Mouse (Mus musculus) megakaryocyte, adult 5-6 weeks (primary cell): ENCODE measurements around the gene Dok3. TPM values are rescaled to one million over a fixed set of nuclear protein-coding genes. Genes with fewer than 3 reads are reported as not detected.
"Not testable (repeated sequence)": the region's sequence is repeated elsewhere in the genome, so short reads cannot be mapped to it uniquely, and the experiment has no call there.

Source experiments
- ATAC-seq: 2 replicates; pipeline ENCODE4 v1.8.0; 2016; ENCODE audit warnings: mild to moderate bottlenecking, inconsistent platforms; ENCODE audit not compliant: poor library complexity, severe bottlenecking
- total RNA-seq, 2 experiments: library from RNA; stranded (forward) in 1 of 2; stranded (reverse) in 1 of 2; fragments of 153-499, 151-499 nt in 1 of 2; fragments of 221-1000, 200-1000 nt in 1 of 2; gene quantifications; 2 replicates each; pipeline versions ENCODE4 v1.2.3 to v1.2.4; 2015 to 2017

Dok3 gene
- total RNA-seq (2015) (73.6 and 80.6 TPM in 2 replicates), total RNA-seq (2017) (81.2 and 88.6 TPM in 2 replicates)

- ATAC-seq: peak; percentile 56
Observed at GRCm38 (mm10) chr13:55529198-55529915, at the start of gene Dok3. TSS of gene Dok3 (minus strand) at chr13:55529296.

GRCm38 (mm10) chr13:55578086-55578485, 49.0 kb upstream of the Dok3 start:
- no peak for ATAC-seq

- not testable (repeated sequence) for ATAC-seq
Observed at GRCm38 (mm10) chr13:55576872-55577271, 47.8 kb upstream of the Dok3 start.

GRCm38 (mm10) chr13:55575932-55576331, 46.8 kb upstream of the Dok3 start:
- ATAC-seq: no peak

GRCm38 (mm10) chr13:55574321-55574720, 45.2 kb upstream of the Dok3 start:
- ATAC-seq: no peak

- no peak for ATAC-seq
Observed at GRCm38 (mm10) chr13:55573432-55573831, 44.3 kb upstream of the Dok3 start, which contains the start of gene Tmed9. TSS of gene Tmed9 (plus strand) at chr13:55573732.

GRCm38 (mm10) chr13:55571977-55572376, 42.9 kb upstream of the Dok3 start:
- no peak for ATAC-seq

- peak; percentile 99 for ATAC-seq
Observed at GRCm38 (mm10) chr13:55571027-55571751, 42.1 kb upstream of the Dok3 start, which contains the start of gene Fam193b. TSS of gene Fam193b (minus strand) at chr13:55571120.

- ATAC-seq: peak; percentile 6; the same call in 1 of the 2 replicates
Observed at GRCm38 (mm10) chr13:55570286-55570973, 41.3 kb upstream of the Dok3 start.

- no peak for ATAC-seq
Observed at GRCm38 (mm10) chr13:55569726-55570285, 40.7 kb upstream of the Dok3 start.

GRCm38 (mm10) chr13:55568524-55568923, 39.4 kb upstream of the Dok3 start:
- ATAC-seq: not testable (repeated sequence)

GRCm38 (mm10) chr13:55567949-55568348, 38.9 kb upstream of the Dok3 start:
- no peak for ATAC-seq

GRCm38 (mm10) chr13:55567001-55567400, 37.9 kb upstream of the Dok3 start:
- no peak for ATAC-seq

GRCm38 (mm10) chr13:55563266-55563879, 34.3 kb upstream of the Dok3 start:
- no peak for ATAC-seq

- no peak for ATAC-seq
Observed at GRCm38 (mm10) chr13:55557499-55557898, 28.4 kb upstream of the Dok3 start.

- ATAC-seq: no peak
Observed at GRCm38 (mm10) chr13:55555921-55556320, 26.8 kb upstream of the Dok3 start.

GRCm38 (mm10) chr13:55549061-55549460, 20.0 kb upstream of the Dok3 start:
- no peak for ATAC-seq

GRCm38 (mm10) chr13:55548426-55548825, 19.3 kb upstream of the Dok3 start:
- ATAC-seq: no peak

GRCm38 (mm10) chr13:55547916-55548315, 18.8 kb upstream of the Dok3 start:
- ATAC-seq: no peak

GRCm38 (mm10) chr13:55544792-55545191, 15.7 kb upstream of the Dok3 start:
- no peak for ATAC-seq

GRCm38 (mm10) chr13:55543447-55543846, 14.4 kb upstream of the Dok3 start:
- ATAC-seq: no peak
